Mouse (Mus musculus): ENCODE measurements at regions not wholly inside any gene's neighbourhood (a gene's known extent, or its start where the extent isn't known, plus 50 kb on each side); places are given as distances from the start of the nearest gene placed in this dataset.

GRCm38 (mm10) chr7:133503946-133504345 is 98.0 kb downstream of the Tex36 start:
- no peaks in the 10 kb centered on the region for H3K4me1 ChIP-seq (ENCODE audit: control insufficient read depth in 1 of 2, insufficient read depth in 2 of 2, low read length in 2 of 2)
- H3K27me3 ChIP-seq (ENCODE audit: control insufficient read depth in 1 of 2, insufficient read depth in 2 of 2, low read length in 2 of 2) = no peaks in the 10 kb centered on the region
- H3K27ac ChIP-seq (ENCODE audit: control insufficient read depth, low read depth, low read length) = no peak overlapping the region
- no peak for DNase-seq (ENCODE audit: low read depth, low spot score)
- no peaks in the 10 kb centered on the region; the same call in 1 of the 2 replicates for H3K79me2 ChIP-seq (ENCODE audit: control insufficient read depth, insufficient read depth, low read length, poor library complexity)
- no peak for TF ChIP-seq MAX (IDR thresholded peaks at IDR 0.05; ENCODE audit: low read length)
- no peaks in the 10 kb centered on the region for H3K9me3 ChIP-seq (replicated peaks; ENCODE audit: insufficient read depth, low read length)
- H3K9ac ChIP-seq (ENCODE audit: control insufficient read depth, low read depth, low read length, poor library complexity, severe bottlenecking) = no peak overlapping the region
- no peak overlapping the region for H3K4me3 ChIP-seq (ENCODE audit: control insufficient read depth in 1 of 2, insufficient read depth in 1 of 2, low read depth in 2 of 2, low read length in 2 of 2)
- no peaks in the 10 kb centered on the region for H3K36me3 ChIP-seq (ENCODE audit: control insufficient read depth in 1 of 2, insufficient read depth in 2 of 2, low read length in 2 of 2)

GRCm38 (mm10) chr7:133502731-133503130 is 99.2 kb downstream of the Tex36 start:
- Histone ChIP-seq H3K27ac (ENCODE audit: control insufficient read depth, low read depth, low read length) (no peak overlapping the region), H3K9ac (ENCODE audit: control insufficient read depth, low read depth, low read length, poor library complexity, severe bottlenecking) (no peak overlapping the region), H3K36me3 (ENCODE audit: control insufficient read depth in 1 of 2, insufficient read depth in 2 of 2, low read length in 2 of 2) (no peaks in the 10 kb centered on the region), H3K9me3 (replicated peaks; ENCODE audit: insufficient read depth, low read length) (no peaks in the 10 kb centered on the region), H3K4me3 (ENCODE audit: control insufficient read depth in 1 of 2, insufficient read depth in 1 of 2, low read depth in 2 of 2, low read length in 2 of 2) (no peak overlapping the region), H3K4me1 (ENCODE audit: control insufficient read depth in 1 of 2, insufficient read depth in 2 of 2, low read length in 2 of 2) (no peaks in the 10 kb centered on the region), H3K79me2 (ENCODE audit: control insufficient read depth, insufficient read depth, low read length, poor library complexity) (no peaks in the 10 kb centered on the region; the same call in 1 of the 2 replicates), H3K27me3 (ENCODE audit: control insufficient read depth in 1 of 2, insufficient read depth in 2 of 2, low read length in 2 of 2) (no peaks in the 10 kb centered on the region)
- DNase-seq (ENCODE audit: low read depth, low spot score) = no peak
- TF ChIP-seq TAL1 (IDR thresholded peaks at IDR 0.05; ENCODE audit: low read length) = no peak
- no peak for TF ChIP-seq POLR2AphosphoS5 (IDR thresholded peaks at IDR 0.05; ENCODE audit: borderline replicate concordance, low read depth, low read length)
- TF ChIP-seq MAX (IDR thresholded peaks at IDR 0.05; ENCODE audit: low read length) = no peak
- no peak for TF ChIP-seq BHLHE40 (IDR thresholded peaks at IDR 0.05; ENCODE audit: borderline replicate concordance, low read depth, low read length)
- TF ChIP-seq MAFK (IDR thresholded peaks at IDR 0.05; ENCODE audit: borderline replicate concordance, low read depth, low read length) = no peak

- no peak overlapping the region for H3K27ac ChIP-seq (ENCODE audit: control insufficient read depth, low read depth, low read length)
- H3K36me3 ChIP-seq (ENCODE audit: control insufficient read depth in 1 of 2, insufficient read depth in 2 of 2, low read length in 2 of 2) = no peaks in the 10 kb centered on the region
- no peak overlapping the region for H3K4me3 ChIP-seq (ENCODE audit: control insufficient read depth in 1 of 2, insufficient read depth in 1 of 2, low read depth in 2 of 2, low read length in 2 of 2)
- no peaks in the 10 kb centered on the region for H3K4me1 ChIP-seq (ENCODE audit: control insufficient read depth in 1 of 2, insufficient read depth in 2 of 2, low read length in 2 of 2)
- no peak overlapping the region for H3K9ac ChIP-seq (ENCODE audit: control insufficient read depth, low read depth, low read length, poor library complexity, severe bottlenecking)
- H3K79me2 ChIP-seq (ENCODE audit: control insufficient read depth, insufficient read depth, low read length, poor library complexity) = no peaks in the 10 kb centered on the region
- H3K27me3 ChIP-seq (ENCODE audit: control insufficient read depth in 1 of 2, insufficient read depth in 2 of 2, low read length in 2 of 2) = no peaks in the 10 kb centered on the region
- TF ChIP-seq MYC (IDR thresholded peaks at IDR 0.05; ENCODE audit: low read depth, low read length) (no peak), CTCF (IDR thresholded peaks at IDR 0.05 in 2 of 3, conservative IDR thresholded peaks at IDR 0.05 in 1 of 3; ENCODE audit: control insufficient read depth in 1 of 3, insufficient read depth in 1 of 3, low read depth in 2 of 3, low read length in 3 of 3, poor library complexity in 1 of 3, severe bottlenecking in 1 of 3) (no peak), HCFC1 (IDR thresholded peaks at IDR 0.05; ENCODE audit: low read depth, low read length) (no peak), SMC3 (IDR thresholded peaks at IDR 0.05; ENCODE audit: low read depth, low read length) (no peak), CHD1 (IDR thresholded peaks at IDR 0.05; ENCODE audit: low read depth, low read length) (no peak), MAZ (IDR thresholded peaks at IDR 0.05; ENCODE audit: low read depth, low read length) (no peak), RCOR1 (IDR thresholded peaks at IDR 0.05; ENCODE audit: low read depth, low read length) (no peak), ZNF384 (IDR thresholded peaks at IDR 0.05; ENCODE audit: low read depth, low read length) (no peak), TAL1 (IDR thresholded peaks at IDR 0.05; ENCODE audit: low read length) (no peak), MXI1 (IDR thresholded peaks at IDR 0.05; ENCODE audit: low read depth, low read length) (no peak), RAD21 (IDR thresholded peaks at IDR 0.05; ENCODE audit: low read depth, low read length) (no peak), GATA1 (IDR thresholded peaks at IDR 0.05; ENCODE audit: low read depth, low read length) (no peak), MAX (IDR thresholded peaks at IDR 0.05; ENCODE audit: low read length) (no peak), MAFK (IDR thresholded peaks at IDR 0.05; ENCODE audit: borderline replicate concordance, low read depth, low read length) (no peak), KAT2A (conservative IDR thresholded peaks at IDR 0.05; ENCODE audit: low read depth, low read length) (no peak), TBP (IDR thresholded peaks at IDR 0.05; ENCODE audit: low read depth, low read length) (no peak)
- DNase-seq (ENCODE audit: low read depth, low spot score) = no peak
- H3K9me3 ChIP-seq (replicated peaks; ENCODE audit: insufficient read depth, low read length) = no peaks in the 10 kb centered on the region
These were observed 104.4 kb downstream of the Tex36 start for GRCm38 (mm10) chr7:133497551-133497950.
